Mouse (Mus musculus) c-Kit-positive CD71-negative TER-119-negative erythroid progenitor cells, embryonic 14.5 days (primary cell): ENCODE data around the gene St6galnac6.

Source experiments
- DNase-seq: peaks from one replicate; pipeline ENCODE4 v3.0.0-alpha.2; 2013; ENCODE audit warnings: low read depth

The St6galnac6 gene

GRCm38 (mm10) chr2:32617601-32618000, 18.1 kb downstream of the St6galnac6 start:
- DNase-seq, result no peak

GRCm38 (mm10) chr2:32618051-32618450, 18.5 kb downstream of the St6galnac6 start:
- no peak for DNase-seq

- no peak for DNase-seq
These were observed 21.4 kb downstream of the St6galnac6 start for GRCm38 (mm10) chr2:32620682-32621516.

- no peak for DNase-seq
These were observed 22.0 kb downstream of the St6galnac6 start, which contains the start of gene Ak1 for GRCm38 (mm10) chr2:32621517-32621859. Ak1 (plus strand) TSS chr2:32621758.

GRCm38 (mm10) chr2:32624111-32624748, 24.7 kb downstream of the St6galnac6 start:
- DNase-seq, result no peak

- DNase-seq, result no peak
These were observed 25.8 kb downstream of the St6galnac6 start for GRCm38 (mm10) chr2:32625212-32625872.

GRCm38 (mm10) chr2:32625873-32626694, 26.6 kb downstream of the St6galnac6 start:
- DNase-seq, result no peak

GRCm38 (mm10) chr2:32627266-32628043, 27.9 kb downstream of the St6galnac6 start:
- DNase-seq, result no peak

- no peak for DNase-seq
These were observed 28.6 kb downstream of the St6galnac6 start for GRCm38 (mm10) chr2:32628044-32628550.

- no peak for DNase-seq
These were observed 29.2 kb downstream of the St6galnac6 start for GRCm38 (mm10) chr2:32628729-32629128.

GRCm38 (mm10) chr2:32629276-32629976, 29.9 kb downstream of the St6galnac6 start:
- no peak for DNase-seq

GRCm38 (mm10) chr2:32630036-32630435, 30.5 kb downstream of the St6galnac6 start:
- no peak for DNase-seq

GRCm38 (mm10) chr2:32631046-32631445, 31.5 kb downstream of the St6galnac6 start:
- DNase-seq, result no peak

GRCm38 (mm10) chr2:32631737-32632394, 32.4 kb downstream of the St6galnac6 start:
- DNase-seq, result peak; percentile 87

- no peak for DNase-seq
These were observed 34.2 kb downstream of the St6galnac6 start for GRCm38 (mm10) chr2:32633660-32634059.

GRCm38 (mm10) chr2:32634277-32635105, 35.0 kb downstream of the St6galnac6 start:
- no peak for DNase-seq

- no peak for DNase-seq
These were observed 37.1 kb downstream of the St6galnac6 start for GRCm38 (mm10) chr2:32636617-32637016.

GRCm38 (mm10) chr2:32637778-32638281, 38.3 kb downstream of the St6galnac6 start:
- DNase-seq, result peak; percentile 64

- no peak for DNase-seq
These were observed 40.1 kb downstream of the St6galnac6 start for GRCm38 (mm10) chr2:32639632-32640031.
